Mouse (Mus musculus) frontal cortex, adult (tissue): ENCODE results near the gene Aurka.

Source experiments
- ATAC-seq: cut with Nextera tagmentation; 2 replicates; pipeline ENCODE4 v1.9.2; 2017; ENCODE audit warnings: mild to moderate bottlenecking, moderate library complexity, mixed read lengths; ENCODE audit not compliant: low TSS enrichment

Aurka gene

DNA sequence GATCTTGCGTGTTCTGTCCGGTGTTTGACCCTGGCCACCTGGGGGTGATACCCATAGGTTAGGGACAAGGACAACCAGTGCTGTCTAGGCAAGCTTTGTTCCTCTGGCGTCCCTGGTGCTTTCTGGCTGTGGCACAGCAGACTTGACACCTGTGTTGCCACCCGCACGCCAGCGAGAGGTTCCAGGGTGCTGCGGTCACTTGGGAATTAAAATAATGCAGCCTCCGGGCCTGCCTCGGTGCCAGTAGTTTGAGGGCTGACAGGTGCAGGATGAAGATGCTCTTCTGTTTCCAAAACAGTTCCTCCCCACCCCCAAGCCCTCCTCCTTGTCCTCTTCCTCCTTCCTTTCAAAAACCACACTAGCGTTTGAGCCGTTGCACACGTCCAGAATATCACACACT, 11.6 kb upstream of the Aurka start:
- ATAC-seq: no peak

DNA sequence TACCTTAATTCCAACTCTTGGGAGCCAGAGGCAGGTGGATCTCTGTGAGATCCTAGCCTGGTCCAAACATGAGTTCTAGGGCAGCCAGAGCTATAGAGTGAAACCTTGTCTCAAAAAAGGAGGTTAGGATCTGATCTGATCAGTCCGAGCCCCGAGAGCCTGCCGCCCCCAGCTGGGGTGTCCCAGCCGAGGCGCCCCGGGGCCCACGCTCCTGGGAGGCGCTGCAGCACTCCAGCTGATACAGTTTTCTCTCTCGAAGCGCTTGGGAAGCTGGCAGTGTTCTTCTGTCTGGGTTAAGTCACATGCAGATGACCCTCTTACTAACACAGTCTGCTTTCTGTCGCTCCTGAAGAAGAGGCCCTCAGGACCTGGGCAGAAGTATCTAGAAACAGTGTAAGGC, 11.0 kb upstream of the Aurka start:
- ATAC-seq: no peak

DNA sequence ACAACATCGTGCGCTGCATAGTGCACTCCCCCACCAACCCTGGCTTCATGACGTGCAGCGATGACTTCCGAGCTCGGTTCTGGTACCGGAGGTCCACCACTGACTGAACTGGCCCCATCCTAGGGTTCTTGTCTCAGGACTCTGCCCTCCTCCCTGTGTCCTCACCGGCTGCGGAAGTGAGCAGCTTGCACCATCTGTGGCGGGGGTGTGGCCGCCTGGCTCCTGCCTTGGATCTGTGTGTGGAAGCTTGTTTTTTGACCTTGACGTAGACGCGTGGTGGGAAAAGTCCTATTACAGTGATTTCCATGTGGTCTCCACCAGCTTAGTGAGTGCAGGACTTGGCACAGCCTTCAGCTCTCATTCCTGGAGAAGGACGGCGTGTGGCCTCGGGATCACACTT, 10.2 kb upstream of the Aurka start:
- ATAC-seq: no peak

DNA sequence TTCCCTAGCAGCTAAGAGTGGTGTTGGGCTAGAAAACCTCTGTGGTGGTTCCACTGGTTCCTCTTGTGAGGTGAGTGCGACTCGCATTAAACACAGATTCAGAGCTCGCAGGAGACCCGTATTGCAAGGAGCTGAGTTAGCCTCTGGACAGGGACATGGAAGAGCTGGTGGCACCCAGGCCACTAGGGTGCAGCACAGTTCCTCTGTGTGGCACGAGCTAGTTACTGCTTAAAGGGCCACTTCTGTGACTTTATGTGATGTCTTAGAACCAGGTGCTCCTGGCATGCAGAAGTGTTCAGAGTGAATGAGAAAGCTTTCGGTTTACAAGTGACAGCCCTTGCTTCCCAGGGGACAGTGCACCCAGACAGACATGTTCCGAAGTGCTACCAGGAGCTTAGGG, 8.0 kb upstream of the Aurka start:
- peak; percentile 88 for ATAC-seq

DNA sequence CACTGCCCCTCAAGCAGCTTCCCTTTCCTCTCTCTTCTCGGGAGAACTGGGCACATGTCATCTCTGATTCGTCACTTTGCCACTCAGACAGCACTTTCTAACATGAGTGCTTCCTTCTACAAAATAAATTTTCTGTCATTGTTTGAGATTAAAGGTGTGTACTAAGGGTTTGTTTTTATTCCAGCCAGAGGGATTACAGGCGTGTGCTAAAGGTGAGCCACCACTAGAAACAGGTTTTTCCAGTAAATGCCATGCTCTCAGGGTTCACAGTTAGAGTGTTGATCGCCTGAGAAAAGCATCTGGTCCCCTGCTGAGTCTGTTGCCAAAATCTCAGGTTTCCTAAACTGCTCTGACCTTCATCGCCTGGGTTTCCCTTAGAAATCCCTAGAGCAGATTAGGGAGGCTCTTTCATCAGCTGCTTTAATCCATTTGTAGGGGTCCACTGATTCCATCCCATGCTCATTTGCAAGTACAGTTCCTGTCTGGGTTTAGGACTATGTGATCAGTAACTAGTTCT, 6.7 kb upstream of the Aurka start:
- ATAC-seq: no peak

DNA sequence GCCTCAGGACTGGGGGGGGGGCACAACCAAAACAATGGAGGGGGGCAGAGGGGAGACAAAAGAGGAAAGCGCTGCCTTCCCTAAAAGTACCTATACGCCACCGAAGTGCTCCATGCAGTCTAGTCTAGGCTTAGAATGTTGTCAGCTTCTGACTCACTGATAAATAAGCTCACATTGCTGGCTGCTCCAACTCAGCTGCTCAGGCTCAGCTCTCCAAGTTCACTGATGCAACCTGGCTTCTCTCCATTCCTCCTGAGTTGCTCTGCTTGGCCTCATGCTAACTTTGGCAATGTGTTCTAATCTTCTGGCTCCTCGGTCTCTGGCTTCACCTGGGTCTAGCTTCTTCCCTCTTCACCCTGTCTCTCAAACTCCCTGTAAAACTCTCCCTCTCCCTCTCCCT, 6.2 kb upstream of the Aurka start:
- ATAC-seq: no peak

DNA sequence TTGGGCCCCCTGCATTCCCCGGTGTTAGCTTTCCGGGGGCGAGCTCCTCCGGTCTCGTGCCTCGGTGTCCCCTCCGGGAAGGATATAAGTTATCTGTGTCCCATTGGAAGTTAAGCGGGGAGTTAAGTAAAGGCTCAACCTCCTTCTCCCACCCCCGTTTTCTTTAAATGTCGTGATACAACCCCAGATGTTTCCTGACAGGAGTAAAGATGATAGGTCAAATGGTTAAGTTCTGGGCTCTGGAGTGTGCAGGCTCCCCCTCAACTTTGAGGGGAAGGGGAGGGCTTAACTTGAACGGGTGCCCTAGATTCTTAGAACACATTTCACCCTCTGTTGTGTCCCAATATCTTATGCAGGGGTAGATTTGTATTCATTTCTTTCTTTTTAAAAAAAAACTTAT, 923 bp upstream of the Aurka start:
- ATAC-seq: no peak

DNA sequence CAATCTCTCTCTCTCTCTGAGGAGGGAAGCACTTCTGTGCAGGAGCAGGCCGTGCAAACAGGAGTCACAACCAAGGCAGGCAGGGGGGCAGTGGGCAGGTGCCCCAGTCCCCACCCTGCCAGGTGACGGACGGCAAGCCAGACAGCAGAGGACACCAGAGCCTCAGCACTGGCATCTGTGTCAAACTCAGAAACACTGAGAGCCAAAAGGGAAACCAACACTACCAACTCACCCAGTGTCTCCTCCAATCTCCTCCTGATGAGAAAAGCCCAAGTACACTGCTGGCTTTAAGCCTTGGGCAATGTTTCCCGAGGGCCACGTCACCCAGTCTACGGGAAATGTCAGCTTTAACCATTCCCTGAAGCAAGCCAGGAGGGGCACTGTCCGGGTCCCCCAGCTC, 7.2 kb downstream of the Aurka start:
- no peak for ATAC-seq

DNA sequence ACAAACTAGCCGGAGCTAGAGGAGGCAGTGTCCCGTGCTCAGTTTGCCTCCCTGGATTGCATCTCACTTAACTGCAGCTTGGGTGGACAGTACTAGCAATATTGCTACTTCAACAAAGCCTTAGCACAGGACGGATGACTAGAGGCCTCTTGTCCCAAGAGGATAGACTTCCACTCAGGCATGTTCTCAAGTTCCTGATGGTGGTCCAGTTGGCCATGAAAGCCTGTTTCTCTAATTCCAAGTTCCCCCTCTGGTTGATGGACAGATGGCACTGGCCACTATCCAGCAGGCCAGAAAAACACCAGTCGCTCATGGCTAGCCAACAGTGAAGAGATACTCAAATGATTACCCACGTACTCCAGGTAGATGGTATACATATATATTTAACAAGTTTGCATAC, 14.5 kb downstream of the Aurka start:
- no peak for ATAC-seq

DNA sequence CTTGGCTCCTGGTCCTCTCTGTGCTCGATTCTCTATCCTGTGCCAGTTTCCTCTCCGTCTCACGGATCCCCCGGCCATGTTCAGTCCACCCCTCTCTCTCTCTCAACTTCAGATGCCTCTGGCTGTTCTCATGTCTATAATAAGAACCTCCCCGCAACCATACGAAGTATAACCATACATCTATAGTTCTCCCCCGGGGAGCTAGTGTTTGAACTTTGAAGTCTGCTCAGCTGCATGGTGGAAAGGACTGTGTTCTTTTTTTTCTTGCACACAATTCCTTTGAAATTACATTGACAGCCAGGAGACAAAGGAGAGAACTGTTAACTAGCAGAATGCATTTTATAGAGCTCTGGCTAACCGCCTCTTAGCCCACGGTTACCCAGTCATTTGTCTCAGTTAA, 15.6 kb downstream of the Aurka start:
- ATAC-seq: no peak

DNA sequence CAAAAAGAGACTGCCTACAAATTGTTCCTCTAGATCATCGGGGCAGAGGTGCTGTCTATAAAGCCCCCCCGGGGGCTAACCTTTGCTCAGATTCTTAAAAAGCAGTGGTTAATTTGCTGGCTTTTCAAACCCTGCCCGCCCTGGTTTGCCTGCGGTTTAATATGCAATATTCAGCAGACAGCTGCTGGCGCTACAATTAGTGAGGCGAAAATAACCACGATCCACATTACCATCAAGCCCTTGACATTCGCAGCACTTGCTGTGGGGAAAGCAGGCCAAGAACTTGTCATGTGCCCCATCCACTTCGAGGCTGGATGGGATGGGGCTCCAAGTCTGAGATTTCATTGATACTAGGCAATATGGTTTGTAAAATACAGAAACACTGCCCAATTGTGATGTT, 17.1 kb downstream of the Aurka start:
- peak; percentile 68 for ATAC-seq

DNA sequence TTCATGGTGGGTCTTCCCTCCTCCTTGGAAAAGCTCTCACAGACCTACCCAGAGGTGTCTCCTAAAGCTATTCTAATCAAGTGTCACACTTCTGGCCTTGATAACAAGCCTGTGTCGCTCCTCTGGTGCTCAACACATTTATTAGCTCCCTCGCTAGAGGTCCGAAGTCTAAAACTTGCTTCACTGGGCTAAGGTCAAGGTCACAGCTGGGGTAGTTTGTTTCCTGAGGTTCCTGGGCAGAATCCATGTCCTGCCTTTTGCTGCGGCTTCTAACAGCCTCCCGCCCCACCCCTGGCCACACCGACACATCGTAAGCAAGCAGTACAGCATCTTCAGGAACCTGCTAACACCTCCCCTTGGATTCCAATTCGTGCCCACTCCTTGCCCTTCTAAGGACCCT, 19.6 kb downstream of the Aurka start:
- ATAC-seq: no peak

DNA sequence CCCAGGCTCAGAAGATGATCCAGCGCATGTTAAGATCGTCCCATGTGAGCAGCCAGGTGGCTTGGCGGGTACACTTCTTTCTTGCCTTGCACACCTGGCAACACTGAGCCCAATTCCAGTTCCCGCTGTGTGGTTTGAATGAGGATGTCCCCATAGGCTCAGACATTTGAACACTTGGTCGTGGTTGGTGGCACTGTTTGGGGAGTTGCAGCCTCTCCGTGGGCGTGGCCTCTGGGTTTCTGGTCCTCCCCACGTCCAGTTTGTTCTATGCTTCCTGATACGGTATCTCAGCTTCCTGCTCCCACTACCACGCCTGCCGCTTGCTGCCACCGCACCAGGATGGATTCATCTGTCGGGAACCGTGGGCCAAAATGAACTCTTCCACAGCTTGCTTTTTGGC, 20.6 kb downstream of the Aurka start:
- ATAC-seq: no peak

DNA sequence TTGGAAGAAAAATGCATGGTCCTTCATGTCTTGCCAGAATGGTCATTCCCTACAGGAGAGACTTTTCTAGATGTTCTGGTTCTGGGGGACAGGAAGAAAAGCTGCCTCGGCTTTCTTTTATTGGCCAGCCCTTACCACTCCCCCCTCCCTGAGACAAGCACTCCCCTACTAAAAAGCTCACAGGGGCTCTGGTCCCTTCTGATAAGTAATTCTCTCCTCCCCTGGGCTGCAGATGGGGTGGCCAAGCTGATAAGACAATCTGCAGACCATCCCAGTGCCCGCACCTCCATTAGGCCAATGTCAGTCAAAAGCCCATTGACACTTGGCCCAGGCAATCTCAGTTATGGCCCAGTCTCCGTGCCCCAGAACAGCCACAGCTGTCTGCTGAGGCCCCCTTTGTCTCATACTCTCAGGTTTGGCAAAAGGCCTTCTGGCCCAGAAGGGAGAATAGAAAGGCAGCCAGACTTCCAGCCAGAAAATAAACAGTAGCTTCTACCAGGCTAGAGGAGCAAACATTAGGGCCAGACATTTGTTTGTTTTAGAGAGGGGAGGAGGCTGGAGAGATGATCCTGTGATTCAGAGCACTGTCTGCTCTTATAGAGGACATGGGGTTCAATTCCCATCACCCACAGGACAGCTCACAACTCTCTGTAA, 21.9 kb downstream of the Aurka start:
- ATAC-seq: no peak

DNA sequence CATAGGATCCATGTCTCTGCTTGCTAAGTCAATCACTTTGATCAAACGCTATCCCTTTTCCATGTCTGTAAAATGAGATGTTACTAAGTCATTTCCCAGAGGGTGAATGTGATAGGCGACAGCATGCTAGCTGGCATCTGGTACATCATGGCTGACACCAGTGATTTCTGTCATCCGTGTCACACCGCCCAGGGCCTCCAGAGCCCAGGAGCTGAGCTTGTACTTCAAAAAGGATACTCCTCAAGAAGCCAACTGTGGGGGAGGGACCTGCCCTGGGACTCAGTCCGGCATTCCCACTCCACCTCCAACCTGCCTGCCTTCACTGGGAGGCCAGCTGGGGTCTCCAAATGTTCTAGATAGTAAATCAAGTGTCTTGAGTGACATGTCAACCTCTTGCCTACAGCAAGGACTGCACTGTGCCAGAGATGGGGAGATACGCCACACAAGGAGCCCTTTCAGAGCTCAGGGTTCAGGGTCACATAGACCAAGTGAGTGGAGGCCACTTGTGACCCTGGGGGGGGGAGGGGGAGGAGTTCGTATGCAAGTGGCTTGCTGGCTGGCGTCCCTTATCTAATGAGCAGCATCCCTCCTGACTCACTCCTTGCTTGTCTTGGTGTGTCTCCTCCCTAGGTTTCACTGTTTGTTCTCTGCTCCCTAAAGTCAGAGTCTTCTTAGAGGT, 23.3 kb downstream of the Aurka start:
- no peak for ATAC-seq

DNA sequence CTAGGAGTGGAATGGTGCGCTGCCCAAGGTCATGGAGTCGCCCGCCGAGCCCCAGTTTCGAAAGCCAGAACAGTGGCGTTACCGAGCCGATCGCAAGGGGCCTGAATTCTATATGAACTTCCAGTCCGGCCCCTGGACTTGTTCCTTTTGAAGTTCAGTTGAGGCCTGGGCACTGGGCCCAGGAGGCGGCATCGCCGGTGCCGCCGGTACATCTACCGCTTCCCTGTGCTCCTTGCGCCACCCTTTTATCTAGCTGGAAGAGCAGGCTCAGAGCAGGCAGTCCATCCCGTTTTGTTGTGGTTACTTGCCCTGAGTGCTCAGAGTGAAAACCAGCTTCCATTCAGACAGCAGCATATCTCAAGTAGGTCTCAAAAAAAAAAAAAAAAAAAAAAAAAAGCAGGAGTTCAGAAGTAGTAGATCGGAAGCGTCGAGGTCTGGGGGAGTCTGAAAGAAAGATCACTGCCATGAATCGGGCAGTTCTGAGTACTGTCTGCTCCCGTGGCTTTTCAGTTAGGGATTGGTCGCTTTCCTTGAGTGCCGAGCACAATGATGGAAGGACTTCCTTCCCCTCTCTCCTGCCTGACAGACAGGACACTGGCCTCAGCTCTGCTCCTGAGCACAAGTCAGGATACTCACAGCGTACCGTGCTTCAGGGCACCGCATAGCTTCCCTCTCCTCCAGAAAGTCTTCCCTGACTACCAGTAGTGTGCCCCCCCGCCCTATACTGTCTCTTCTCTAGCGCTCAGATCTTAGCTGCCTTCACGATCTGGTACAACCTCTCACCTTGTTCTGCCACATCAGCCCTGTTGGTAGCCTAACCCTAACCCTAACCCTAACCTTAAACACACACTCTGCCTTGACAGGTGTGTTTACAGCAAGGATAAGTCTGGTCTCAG, 24.1 kb downstream of the Aurka start:
- peak; percentile 60 for ATAC-seq

DNA sequence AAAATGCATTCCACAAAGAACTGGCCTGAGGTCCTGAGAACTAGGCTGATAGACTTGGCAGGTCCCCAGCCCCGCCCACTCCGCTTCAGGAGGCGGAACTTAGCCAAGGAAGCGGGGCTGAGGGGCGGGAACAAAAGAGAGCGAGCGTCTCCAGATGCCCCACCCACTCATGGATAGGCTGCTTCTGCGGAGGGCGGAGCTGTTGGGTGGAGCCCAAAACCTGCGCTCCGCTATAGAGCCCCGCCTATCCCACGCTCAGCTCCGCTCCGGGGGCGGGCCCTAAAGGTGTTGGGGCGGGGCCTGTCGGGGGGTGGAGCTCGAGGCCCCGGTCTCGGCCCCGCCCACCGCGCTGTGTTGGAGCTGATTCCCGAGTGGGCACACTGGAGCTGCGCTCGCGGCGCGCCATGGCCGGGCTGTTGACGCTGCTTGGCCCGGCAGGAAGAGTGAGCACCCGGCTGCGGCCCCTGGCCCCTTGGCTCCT, 25.0 kb downstream of the Aurka start, which contains the start of gene Fam210b:
TSS of gene Fam210b (plus strand) at position 308 of the 481 bp plus-strand sequence.
- peak; percentile 88 for ATAC-seq

DNA sequence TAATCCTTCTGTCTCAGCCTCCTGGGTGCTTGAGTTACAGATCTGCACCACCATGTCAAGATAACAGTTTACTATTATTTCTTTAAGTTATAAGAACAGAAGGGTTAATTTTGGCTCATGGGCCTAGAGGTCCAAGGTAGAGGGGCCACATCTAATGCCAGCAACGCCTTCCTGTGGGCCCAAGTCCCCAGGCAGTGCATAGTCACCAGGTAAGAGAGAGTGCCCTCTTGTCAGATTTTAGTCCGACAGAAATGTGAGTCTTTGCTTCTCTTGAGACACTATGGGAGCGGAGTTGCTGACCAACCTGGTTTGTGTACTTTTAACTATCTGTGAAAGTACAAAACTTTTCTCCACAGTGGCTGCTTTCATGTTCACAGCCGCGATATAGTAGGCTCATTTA, 25.7 kb downstream of the Aurka start:
- ATAC-seq: no peak

DNA sequence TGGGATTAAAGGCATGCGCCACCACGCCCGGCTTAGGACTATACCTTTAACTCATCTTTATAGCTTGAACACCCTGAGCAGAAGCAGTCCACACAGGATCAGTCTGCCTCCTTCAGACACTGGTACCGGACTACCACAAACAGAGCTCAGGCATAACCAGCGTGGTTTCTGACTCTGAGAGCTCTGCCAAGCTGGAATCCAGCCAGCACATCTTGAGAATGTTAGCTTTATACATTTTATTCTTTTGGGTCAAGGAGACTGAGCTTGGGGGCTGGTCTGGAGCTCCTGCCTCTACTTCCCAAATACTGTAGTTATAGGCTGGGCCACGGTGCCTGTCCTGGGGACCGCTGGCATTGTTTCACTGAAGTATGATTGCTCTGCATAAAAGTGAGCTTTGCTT, 26.6 kb downstream of the Aurka start:
- no peak for ATAC-seq

DNA sequence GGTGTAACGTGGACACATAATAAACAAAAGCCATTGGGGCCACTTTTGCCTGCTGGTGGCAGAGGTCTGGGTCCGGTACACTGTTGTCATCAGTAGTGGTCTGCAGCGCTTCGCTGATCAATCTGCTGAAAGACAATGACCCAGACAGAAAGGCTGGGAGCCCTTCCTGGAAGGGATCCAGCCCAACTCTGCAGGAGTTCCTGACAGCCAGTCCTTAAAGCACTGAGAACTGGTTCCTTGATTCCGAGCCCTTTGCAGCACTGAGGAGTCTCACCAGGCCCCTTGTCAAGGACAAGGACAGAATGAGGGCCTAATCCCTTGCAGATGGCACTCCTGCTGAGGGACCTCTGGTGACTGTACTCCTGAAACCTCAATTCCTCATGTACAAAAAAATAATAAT, 28.7 kb downstream of the Aurka start:
- ATAC-seq: no peak

DNA sequence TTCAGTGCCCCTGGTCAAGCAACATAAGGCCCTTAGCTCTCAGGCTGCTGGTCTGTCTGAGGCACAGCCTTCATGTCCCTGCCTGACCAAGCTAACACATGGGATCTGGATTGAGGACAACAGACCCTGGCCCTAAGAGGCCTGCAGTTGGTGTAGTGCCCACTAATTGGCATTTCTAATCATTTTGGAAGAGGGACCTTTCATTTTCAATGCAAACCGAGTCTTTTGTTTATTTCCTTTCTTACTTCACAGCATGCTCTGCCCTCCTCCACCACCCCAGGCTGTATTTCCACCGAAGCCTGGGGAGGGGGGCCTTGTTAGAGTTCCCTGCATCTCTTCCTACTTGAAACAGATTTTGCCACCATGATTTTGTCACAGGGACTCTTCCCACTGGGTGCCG, 29.4 kb downstream of the Aurka start:
- no peak for ATAC-seq

DNA sequence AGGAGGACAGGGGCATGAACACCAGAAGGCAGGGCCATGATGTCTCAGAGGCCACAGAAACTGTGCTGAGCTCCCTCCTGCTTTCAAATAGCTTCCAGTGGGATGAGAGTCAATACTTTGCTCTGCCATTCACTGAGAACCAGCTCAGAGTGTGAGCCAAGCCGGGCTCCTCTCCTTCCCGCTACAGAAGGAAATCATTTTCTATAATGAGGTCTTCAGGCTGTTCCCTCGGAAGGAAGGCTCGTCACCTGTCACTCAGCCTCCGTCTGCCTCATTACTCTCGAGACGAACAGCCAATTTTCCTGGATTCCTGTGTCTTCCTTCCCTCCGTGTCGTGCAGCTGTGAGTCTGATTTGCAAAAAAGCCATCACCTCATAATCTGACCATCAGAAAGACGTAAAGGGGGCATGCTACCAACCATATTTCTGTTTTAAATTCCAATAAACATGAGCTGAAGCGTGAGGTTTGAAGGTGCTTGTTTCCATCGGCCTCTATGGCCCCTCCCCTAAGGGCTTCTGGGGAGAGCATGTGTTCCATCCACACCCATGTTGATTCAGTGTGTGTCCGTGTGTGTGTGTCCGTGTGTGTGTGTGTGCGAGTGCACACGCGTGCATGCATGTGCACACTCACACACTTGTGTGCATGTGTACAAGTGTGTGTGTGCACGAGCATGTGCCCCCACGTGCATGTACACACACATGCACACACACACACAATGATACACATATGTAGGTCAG, 32.0 kb downstream of the Aurka start:
- no peak for ATAC-seq
